Mouse (Mus musculus) splenic B cell, adult 2 months (primary cell): ENCODE data around the gene Serbp1.

ENCODE experiments used
- DNase-seq: peaks from one replicate; pipeline ENCODE4 v3.0.0-alpha.2; 2011; ENCODE audit warnings: low read depth, low spot score
- H3K27me3 ChIP-seq: 2 replicates; pipeline ENCODE4 v1.6.1; 2012; ENCODE audit warnings: mild to moderate bottlenecking, low read length, moderate library complexity, mixed read lengths; ENCODE audit not compliant: control insufficient read depth, poor library complexity, insufficient read depth, severe bottlenecking
- H3K36me3 ChIP-seq: 2 replicates; pipeline ENCODE4 v1.6.1; 2012; ENCODE audit warnings: mild to moderate bottlenecking, low read length, moderate library complexity, mixed read lengths; ENCODE audit not compliant: control insufficient read depth, poor library complexity, insufficient read depth, severe bottlenecking

Gene Serbp1

DNA sequence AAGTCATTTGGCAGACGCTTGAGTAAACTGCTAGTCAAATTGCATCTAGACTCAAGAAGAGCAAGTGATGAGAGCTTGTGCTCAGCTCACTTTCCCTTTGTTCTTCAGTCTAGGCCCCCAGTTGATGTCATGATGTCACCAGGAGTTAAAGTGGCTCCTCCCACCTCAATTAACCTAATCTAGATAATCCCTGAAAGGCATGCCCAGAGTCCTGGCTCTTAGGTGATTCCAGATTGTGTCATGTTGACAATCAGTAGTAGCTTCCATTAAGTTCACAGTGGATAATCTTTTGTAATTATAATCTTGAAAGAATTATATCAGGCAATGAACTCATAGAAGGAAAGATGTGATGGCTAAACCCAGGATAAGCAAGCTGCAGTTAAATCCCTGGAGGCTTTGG lies 14.9 kb upstream of the Serbp1 start:
- no peak for DNase-seq
- no peaks in the 10 kb centered on the region for H3K27me3 ChIP-seq
- H3K36me3 ChIP-seq = no peaks in the 10 kb centered on the region

- Histone ChIP-seq H3K27me3 (no peaks in the 10 kb centered on the region), H3K36me3 (no peaks in the 10 kb centered on the region)
- no peak for DNase-seq
These were observed 14.5 kb upstream of the Serbp1 start for GRCm38 (mm10) chr6:67223499-67223898.

DNA sequence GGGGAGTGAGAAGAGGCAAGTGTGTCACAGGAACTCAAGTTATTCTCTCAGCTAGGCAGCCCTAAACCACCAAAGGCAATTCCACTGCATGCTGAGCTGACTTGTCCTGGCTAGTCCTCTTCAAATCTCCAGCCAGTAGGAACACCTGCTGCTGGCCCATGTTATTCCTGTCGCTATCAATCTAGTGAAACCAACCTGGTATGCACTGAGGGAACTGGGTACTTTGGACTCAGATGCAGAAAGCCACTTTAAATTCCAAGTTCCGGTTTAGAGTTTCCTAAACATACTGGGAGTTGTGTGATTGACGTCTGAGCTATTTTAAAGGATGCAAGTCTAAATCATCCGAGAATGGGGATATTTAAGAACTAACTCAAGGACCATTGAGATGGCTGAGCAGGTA lies 11.7 kb upstream of the Serbp1 start:
- Histone ChIP-seq H3K36me3 (no peaks in the 10 kb centered on the region), H3K27me3 (no peaks in the 10 kb centered on the region)
- DNase-seq = no peak

- no peaks in the 10 kb centered on the region for H3K36me3 ChIP-seq
- no peaks in the 10 kb centered on the region for H3K27me3 ChIP-seq
- DNase-seq = no peak
These were observed 9.4 kb upstream of the Serbp1 start for GRCm38 (mm10) chr6:67228459-67229107.

DNA sequence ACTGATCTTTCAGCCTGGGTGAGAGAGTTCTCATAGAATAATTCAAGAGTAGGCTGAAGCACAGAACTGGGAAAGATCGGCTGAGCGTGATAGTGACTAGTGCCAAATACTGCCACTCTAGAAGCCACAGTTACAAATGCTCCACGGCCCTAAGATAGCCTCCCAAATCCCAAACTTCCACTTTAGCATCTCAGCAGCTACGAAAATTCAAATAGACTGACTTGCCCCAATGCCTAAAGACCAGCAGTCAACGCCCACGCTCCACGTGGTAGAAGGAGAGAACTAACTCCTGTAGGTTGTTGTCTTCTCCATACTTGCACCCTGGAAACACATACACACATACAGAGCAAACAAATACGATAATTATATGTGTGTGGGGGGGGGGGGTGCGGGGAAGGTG lies 8.5 kb upstream of the Serbp1 start:
- Histone ChIP-seq H3K27me3 (no peaks in the 10 kb centered on the region), H3K36me3 (no peaks in the 10 kb centered on the region)
- no peak for DNase-seq

DNA sequence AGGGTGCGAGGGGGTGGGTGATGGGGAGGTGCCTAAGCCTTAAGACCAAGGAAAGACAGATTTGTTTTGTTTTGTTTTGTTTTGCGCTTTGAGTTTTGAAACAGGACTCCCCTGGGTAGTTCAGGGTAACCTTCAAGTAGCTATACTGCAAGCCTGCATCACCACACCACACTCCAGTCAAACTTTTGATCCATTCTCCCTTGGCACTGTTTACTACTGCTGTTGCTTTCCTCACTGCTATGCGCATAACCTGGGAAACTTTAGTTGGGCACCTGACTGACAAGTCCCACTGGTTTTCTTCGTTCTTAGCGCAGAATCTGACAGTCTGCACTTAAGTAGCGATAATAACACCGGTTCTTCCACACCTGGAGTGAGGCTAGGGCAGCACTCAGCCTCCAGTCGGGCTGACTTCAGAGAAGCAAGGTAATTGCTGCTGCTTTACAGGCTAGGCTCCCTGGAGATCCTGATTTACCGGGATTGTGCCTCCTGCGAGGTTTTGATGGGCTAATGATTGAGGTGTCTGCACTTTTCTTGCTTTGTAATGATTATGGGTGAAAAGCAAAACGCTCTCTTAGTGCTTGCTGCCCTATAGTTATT lies 8.0 kb upstream of the Serbp1 start:
- DNase-seq = no peak
- no peaks in the 10 kb centered on the region for H3K36me3 ChIP-seq
- H3K27me3 ChIP-seq = no peaks in the 10 kb centered on the region

DNA sequence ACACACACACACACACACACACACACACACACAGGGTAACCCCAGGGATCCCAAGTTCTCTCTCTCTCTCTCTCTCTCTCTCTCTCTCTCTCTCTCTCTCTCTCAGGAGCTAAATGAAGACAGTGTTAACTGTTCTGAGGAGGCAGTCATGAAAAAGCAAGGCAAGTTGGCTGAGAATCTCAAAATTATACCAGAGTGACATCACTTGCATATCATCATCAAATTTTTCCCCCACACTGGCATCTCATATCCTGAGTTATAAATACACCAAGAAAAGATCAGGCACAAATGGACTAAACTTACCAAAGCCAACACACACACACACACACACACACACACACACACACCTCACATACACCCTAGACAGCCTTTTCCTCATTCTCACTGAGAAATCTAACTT lies 7.0 kb upstream of the Serbp1 start:
- no peaks in the 10 kb centered on the region for H3K36me3 ChIP-seq
- no peak for DNase-seq

DNA sequence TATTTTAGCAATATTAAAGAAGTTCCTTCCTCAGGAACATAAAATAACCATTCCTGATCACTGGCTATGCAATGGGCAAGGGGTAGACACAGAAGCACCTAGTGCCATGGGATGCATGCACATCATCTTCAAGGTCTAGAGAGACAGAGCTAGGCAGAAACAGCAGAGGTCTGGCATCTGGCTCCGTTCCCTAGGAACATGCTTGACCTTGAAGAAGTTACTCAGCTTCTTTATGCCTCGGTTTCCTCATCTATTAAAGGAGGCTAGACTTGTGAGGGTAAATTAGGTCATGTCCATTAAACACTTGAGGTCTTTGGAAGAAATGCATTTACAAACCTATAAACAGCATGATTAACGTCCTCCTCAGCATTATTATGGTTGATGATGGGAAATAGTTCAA lies 2.3 kb upstream of the Serbp1 start:
- DNase-seq = no peak
- no peaks in the 10 kb centered on the region for H3K36me3 ChIP-seq
- H3K27me3 ChIP-seq = no peaks in the 10 kb centered on the region

More for the DNA sequence above, 7.0 kb upstream of the Serbp1 start:
- no peaks in the 10 kb centered on the region for H3K27me3 ChIP-seq

- DNase-seq = no peak
- Histone ChIP-seq H3K36me3 (no peaks in the 10 kb centered on the region), H3K27me3 (no peaks in the 10 kb centered on the region)
These were observed 1.3 kb upstream of the Serbp1 start for GRCm38 (mm10) chr6:67236491-67237234.

- H3K27me3 ChIP-seq = no peaks in the 10 kb centered on the region
- no peaks in the 10 kb centered on the region for H3K36me3 ChIP-seq
- DNase-seq = no peak
These were observed 3.3 kb downstream of the Serbp1 start for GRCm38 (mm10) chr6:67241263-67241662.

- Histone ChIP-seq H3K36me3 (no peaks in the 10 kb centered on the region), H3K27me3 (no peaks in the 10 kb centered on the region)
- DNase-seq = no peak
These were observed 5.9 kb downstream of the Serbp1 start for GRCm38 (mm10) chr6:67243765-67244420.

GRCm38 (mm10) chr6:67244451-67244850 lies 6.5 kb downstream of the Serbp1 start:
- no peak for DNase-seq
- H3K27me3 ChIP-seq = no peaks in the 10 kb centered on the region
- H3K36me3 ChIP-seq = no peaks in the 10 kb centered on the region

GRCm38 (mm10) chr6:67251095-67251494 lies 13.1 kb downstream of the Serbp1 start:
- Histone ChIP-seq H3K36me3 (no peaks in the 10 kb centered on the region), H3K27me3 (no peaks in the 10 kb centered on the region)
- DNase-seq = no peak

DNA sequence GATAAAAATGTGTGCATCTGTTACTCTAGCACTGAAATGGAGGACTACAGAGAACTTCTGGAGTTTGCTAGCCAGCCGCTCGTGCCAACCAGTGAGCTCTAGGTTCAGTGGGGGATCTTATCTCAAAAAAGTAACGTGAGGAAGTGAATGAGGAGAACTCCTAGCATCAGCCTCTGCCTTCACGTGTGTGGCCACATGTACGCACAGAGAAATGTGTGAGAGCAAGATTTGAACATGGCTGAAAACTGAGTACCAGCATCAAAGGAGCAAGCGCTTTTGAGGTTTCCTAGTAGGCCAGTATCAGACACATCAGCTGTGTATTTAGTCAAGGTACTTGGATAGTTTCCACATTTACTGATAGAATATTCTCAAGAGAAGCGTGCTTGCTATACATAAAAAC lies 27.0 kb downstream of the Serbp1 start:
- H3K36me3 ChIP-seq = no peaks in the 10 kb centered on the region
- H3K27me3 ChIP-seq = no peaks in the 10 kb centered on the region
- no peak for DNase-seq

- H3K27me3 ChIP-seq = no peaks in the 10 kb centered on the region
- no peaks in the 10 kb centered on the region for H3K36me3 ChIP-seq
- no peak for DNase-seq
These were observed 28.2 kb downstream of the Serbp1 start for GRCm38 (mm10) chr6:67266159-67266657.
